Mouse (Mus musculus) ES-Bruce4 (cell line): Measurements from ENCODE around the gene Ssc5d.

Source experiments
- CTCF ChIP-seq: IDR thresholded peaks from one replicate; pipeline ENCODE4 v1.8.1; 2011; ENCODE audit warnings: low read depth, low read length
- EP300 ChIP-seq: IDR thresholded peaks from 2 replicates; pipeline ENCODE4 v1.6.1; 2011; ENCODE audit warnings: low read depth, low read length; ENCODE audit not compliant: insufficient read depth
- POLR2A ChIP-seq: IDR thresholded peaks from one replicate; pipeline ENCODE4 v1.8.1; 2011; ENCODE audit warnings: low read length; ENCODE audit not compliant: insufficient read depth

DNA sequence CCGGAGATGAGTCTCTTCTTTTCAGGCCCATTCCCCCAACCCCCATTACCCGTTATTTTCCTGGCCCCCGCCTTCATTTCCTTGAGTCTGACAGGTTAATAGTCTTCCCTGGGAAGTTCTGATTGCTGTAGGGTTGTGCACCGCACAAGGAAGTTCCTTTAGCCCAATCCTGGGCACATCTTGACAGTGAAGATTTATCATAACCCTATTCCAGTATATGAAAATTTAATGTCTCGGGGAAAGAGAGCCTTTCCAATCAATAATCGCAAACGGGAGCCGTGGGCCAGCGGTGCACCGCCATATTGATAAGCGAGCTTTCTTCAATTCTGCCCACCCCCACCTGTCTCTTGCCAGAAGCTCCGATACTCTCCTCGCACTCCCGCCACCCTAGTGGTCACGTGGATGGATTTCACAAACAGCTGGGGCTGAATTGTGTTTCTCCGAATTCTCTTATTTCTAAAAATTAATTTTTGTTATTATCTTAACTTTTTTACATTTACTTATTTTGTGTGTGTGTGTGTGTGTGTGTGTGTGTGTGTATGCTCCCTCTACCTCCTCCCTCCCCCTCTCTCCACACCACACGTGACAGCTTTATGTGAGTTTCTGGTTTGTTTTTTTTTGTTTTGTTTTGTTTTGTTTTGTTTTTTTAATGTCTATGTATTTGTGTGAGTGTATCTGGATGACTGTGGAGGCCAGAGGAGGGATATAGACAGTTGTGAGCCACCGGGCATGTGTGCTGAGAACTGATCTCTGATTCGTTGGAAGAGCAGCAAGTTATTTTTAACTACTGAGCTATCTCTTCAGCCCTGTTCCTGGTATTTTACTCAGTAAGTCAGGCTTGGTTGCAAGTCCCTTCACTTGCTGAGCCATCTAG lies 25.7 kb upstream of the Ssc5d start:
- TF ChIP-seq CTCF: no peak
- no peak for TF ChIP-seq POLR2A
- no peak for TF ChIP-seq EP300
